Mouse (Mus musculus) brain, embryonic 14.5 days (tissue): Measurements from ENCODE around the gene Gh.

Source experiments
- CTCF ChIP-seq: fragments of 200-500 bp; IDR thresholded peaks from 2 replicates; pipeline ENCODE4 v1.5.1; 2012; ENCODE audit warnings: inconsistent platforms, mild to moderate bottlenecking, moderate library complexity, borderline replicate concordance; ENCODE audit not compliant: insufficient read depth, insufficient read length; ENCODE audit errors: extremely low read depth
- POLR2A ChIP-seq: fragments of 200-500 bp; IDR thresholded peaks from 2 replicates; pipeline ENCODE4 v1.6.1; 2012; ENCODE audit warnings: mild to moderate bottlenecking, inconsistent platforms, borderline replicate concordance; ENCODE audit not compliant: poor library complexity, insufficient read depth, insufficient read length, severe bottlenecking; ENCODE audit errors: extremely low read depth

GRCm38 (mm10) chr11:106306758-106307157, 5.1 kb upstream of the Gh start:
- TF ChIP-seq CTCF (no peak), POLR2A (no peak)
